Mouse (Mus musculus) cerebral cortex, adult 2 months (tissue): ENCODE results near the gene Zfp598.

Experiments
- WGBS: fragments of 180-500 bp; shearing (Covaris S2); methylation state at CpG from one replicate; pipeline ENCODE4 v1.1.7; 2018; 5-methylcytosine and 5-hydroxymethylcytosine counted together

Gene Zfp598

DNA sequence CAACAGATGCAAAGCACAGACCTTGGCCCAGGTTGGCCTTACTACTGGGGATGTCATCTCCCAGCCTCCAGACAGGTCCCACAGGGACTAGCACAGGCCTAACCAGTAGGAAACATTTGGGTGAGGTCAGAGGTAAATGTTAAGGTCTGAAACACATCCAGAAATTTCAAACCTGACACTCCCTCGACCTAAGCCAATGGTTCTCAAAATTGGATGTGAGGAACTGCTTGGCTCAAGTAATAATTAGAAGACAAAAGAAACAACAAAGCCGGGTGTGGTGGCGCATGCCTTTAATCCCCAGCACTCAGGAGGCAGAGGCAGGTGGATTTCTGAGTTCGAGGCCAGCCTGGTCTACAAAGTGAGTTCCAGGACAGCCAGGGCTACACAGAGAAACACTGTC lies 23.1 kb upstream of the Zfp598 start:
- whole genome bisulfite sequencing = 74% methylated on average over 4 of the region's 4 CpGs

DNA sequence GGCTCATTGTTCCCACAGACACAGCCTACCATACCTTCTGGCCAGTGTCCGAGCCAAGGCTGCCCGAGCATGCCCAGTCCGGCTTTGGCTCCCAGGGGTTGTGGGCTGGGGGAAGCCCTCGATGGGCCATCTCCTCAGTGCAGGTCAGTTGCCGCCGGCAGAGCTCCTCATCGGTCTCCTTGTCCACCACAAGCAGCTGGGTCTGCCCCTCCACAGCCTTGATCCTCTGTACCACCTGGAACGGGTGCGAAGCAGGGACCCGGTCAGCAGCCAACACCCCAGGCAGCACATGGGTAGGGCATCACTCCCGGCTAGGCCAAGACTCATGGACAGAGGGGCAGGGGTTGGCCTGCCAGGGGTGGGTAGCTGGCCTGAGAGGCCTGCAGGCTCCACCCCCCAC lies 22.0 kb upstream of the Zfp598 start:
- WGBS = 74% methylated on average over 11 of the region's 11 CpGs

DNA sequence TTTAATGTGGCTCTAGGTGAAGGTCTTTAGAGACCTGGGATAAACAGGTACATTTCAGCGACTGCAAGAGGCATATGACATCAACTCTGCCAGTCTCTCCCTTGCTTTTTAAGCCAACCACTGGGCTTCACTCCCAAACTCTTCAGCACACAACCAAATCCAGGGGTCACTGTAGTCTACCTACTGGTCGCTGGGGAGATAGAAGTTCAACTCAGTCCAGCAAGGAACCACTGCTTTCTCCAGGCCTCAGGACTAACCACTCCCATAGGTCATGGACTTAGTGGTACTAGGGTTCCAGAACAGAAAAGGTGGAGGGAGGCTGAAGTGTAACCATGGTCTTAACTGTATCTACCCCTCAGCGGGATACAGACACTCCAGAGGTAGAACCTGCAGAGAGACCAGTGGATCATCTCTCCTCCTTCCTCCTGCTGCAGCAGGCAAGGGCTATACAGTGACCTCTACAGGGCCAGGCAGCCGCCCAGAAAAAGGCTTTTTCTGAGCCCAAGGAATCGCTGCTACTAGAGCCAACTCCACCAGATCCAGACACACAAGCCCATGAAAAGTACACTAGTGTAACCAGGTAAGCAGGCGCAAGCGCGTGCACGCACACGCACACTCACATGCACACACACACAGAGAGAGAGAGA lies 20.6 kb upstream of the Zfp598 start:
- WGBS = 63% methylated on average over 10 of the region's 10 CpGs

DNA sequence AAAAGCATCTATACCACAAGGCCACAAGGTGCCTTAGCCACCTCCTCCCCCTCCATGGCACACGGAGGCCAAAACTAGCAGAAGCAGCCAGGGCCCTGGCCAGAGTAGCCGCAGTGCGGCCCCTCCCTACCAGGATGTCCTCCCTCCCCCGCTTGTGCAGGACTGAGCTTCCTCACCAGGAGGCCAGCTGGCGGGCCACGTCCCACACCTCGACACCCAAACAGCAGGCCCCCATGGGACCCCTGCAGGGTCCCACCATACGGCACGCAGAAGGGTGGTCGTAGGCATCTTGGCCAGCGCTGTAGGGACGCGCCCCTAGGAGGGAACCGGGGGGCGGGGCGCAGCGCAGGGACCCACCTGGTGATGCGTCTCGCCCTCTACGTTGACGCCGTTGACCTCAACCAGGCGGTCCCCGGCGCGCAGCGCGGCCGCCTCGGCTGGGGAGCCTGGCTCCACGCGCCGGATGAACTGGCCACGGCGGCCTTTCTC lies 19.9 kb upstream of the Zfp598 start:
- 2% methylated on average over 35 of the region's 35 CpGs for WGBS

DNA sequence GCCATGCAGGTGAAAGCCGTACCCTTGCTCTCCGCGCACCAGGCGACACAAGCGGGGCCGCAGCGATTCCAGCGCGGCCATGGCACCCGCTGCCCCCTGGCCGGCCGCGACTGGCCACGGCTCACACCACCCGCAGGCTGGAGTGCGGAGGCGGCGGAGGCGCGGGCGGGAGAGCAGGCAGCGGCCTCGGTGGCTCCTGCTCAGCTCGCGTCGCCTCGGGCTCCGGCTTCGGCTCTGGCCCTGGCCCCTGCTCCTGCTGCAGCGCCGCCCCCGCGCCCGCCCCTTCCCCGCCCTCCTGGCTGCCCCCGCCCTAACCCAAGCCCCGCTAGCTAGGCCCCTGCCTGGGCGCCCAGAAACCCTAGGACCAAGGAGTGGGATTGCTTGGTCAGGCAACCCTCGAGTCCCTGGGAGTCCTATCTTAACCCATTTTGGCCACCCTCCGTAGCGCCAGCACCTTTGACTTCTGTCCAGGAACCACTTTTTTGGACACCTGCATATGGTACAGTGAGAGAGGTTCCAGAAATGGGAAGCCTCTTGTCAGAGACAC lies 19.3 kb upstream of the Zfp598 start, which contains the start of gene Slc9a3r2:
Gene Slc9a3r2 (minus strand): TSS at position 258 of the 547 bp plus-strand sequence.
- WGBS = 1% methylated on average over 41 of the region's 41 CpGs

DNA sequence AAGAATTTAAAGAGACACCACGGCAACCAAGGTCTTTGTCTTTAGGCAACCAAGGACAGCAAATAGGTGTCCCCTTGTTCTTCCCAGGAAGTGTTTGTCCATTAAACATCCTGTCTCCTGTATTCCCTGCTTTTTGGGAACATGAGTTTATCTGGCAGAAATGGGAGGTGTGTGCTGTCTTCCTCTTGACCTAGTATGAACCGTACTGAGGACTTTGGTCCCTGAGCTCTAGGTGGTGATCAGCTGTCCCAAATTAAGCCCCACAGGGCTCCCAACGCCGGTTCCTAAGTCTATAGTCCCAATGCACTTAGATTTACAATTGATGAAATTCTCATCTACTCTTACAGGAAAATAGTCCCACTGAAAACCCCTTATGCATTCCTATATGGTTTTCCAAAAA lies 18.7 kb upstream of the Zfp598 start:
- 75% methylated on average over 4 of the region's 4 CpGs for WGBS

DNA sequence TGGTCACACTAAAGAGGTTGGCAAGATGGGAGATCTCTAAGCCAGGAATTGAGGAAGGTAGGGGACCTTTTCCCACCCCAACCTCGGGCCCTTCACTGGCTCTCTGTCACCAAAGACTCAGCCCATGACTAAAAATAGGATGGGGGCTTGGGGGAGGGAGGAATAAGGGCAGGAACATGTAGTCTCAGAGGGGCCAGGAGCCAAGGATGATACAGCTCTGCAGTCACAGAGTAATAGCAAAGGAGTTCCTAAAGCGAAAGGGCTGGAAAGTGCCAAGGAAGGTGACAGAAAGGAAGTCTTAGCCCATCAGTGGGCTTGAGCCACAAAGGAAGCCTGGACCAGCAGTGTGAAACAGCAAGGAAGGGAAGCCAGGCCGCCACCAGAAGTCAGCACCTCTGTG lies 17.7 kb upstream of the Zfp598 start:
- 61% methylated on average over 3 of the region's 3 CpGs for WGBS

DNA sequence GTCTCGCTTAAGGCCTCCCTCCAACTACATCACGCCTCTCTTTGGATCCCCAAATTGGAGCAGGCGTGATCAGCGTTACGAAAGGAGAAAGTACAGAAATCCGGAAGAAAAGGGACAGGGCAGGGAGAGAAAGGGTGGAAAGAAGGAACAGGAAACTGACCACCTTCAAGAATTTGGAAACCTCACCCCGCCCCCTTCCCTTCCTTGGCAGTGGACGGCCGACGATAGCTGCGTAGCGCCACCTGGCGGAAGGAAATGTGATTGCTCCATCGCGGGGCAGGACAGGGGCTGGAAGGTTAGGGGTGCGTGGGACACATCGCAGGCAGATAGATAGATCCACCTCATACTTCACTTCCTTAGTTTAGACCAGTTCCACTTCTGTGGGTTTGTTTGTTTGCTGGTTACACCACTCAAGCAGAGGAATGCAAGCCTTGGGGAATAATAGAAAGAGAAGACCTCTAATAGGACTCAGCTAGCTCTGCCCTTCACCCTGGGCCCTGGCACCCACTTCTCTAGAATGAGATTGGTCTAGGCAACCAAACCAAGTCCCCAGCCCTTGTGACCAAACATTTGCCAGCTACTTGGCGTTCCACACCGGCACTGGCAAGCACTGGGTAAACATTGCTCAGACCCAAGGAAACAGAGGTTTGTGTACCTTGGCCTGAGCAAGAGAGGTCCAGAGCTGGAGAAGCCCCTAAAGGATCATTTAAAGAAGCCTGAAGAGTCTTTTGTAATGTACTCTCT lies 15.3 kb upstream of the Zfp598 start:
- WGBS = 8% methylated on average over 19 of the region's 19 CpGs

DNA sequence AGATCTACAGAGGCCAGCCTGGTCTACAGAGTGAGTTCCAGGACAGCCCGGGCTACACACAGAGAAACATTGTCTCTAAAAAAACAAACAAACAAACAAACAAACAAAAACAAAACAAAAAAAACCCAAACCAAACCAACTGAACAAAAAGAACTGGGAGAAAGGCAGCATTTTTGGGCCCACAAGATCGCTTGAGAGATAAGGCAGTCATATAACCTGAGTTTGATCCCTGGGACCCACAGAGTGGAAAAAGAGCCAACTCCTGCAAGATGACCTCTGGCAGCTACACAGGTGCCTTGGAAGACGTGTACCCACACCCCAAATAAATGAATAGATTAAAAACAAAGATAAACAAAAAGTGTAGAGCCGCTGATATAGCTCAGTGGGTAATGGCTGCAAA lies 14.5 kb upstream of the Zfp598 start:
- 85% methylated on average over 4 of the region's 4 CpGs for WGBS

DNA sequence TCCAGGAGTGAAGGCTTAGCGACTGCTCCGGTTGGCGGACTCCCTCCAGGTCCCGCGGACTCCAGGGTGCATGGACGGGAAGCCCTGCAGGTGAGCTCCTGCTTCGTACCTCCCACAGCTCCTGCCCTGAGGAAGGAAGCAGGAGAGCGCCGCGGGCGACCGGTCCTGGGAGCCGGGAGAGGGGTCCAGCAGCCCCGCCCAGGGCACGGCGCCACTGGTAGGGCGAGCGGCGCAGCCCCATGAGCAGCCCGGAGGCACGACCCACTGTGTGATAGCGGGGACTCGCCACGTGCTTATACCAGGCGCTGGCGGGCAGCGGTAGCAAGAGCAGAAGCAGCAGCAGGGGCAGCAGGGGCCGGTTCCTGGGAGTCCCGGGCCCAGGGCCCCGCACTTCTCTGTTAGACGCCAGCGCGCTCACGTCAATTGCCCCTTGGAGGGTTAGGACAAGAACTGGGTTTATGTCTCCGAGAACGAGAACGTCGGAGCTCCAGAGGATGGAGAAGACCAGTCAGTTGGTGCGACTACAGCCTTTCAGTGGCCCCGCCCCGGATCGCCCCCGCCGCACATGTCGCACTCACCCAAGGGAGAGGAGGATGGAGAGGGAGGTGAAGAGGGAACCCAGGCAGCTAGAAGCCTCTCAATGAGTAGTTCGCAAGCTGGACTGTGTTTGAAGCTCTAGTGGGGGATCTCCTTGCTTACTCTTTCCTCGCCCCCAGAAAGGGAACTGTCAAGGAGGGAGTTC lies 11.3 kb upstream of the Zfp598 start, which contains the start of gene Npw:
Gene Npw (minus strand): TSS at position 441 of the 742 bp plus-strand sequence.
- WGBS = 5% methylated on average over 47 of the region's 47 CpGs

DNA sequence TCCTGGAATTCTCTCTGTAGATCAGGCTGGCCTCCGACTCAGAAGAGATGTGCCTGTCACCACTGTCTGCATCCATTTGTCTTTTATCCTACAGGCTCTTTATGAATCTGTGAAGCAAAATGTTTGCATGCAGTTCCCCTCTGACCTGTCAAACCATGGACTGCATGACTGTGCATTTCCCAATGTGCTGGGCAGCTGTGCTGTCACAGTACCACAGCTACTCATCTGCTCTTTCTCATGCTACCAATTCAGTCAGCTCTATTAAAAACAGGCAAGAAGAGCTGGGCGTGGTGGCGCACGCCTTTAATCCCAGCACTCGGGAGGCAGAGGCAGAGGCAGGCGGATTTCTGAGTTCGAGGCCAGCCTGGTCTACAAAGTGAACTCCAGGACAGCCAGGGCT lies 2.5 kb upstream of the Zfp598 start:
- WGBS = 78% methylated on average over 7 of the region's 7 CpGs

DNA sequence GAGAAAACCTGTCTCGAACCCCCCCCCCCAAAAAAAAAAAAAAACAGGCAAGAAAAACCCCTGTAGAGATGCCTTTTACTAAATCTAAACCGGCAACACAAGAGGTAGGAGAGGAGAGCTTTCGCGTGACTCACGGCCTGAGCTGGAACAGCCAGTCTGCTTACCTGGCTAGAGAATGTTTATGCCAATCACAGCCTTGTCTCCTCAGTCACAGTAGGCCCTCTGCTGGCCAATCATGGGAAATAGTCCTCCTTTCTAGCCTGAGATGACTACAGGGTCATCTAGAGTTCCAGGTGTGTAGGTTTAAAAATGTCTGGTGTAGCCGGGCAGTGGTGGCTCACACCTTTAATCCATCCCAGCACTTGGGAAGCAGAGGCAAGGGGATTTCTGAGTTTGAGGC lies 2.1 kb upstream of the Zfp598 start:
- WGBS = 19% methylated on average over 6 of the region's 6 CpGs

DNA sequence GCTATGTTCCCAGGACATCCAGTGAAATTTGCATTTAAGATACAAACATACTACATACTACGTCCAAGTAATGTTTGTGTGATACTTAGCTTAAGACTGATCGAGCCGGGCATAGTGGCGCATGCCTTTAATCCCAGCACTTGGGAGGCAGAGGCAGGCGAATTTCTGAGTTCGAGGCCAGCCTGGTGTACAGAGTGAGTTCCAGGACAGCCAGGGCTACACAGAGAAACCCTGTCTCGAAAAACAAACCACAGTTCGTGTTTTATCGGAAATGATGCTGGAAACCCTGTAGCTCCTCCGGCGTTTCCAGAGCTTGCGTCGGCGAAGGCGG lies 308 bp upstream of the Zfp598 start:
- 7% methylated on average over 15 of the region's 15 CpGs for WGBS

DNA sequence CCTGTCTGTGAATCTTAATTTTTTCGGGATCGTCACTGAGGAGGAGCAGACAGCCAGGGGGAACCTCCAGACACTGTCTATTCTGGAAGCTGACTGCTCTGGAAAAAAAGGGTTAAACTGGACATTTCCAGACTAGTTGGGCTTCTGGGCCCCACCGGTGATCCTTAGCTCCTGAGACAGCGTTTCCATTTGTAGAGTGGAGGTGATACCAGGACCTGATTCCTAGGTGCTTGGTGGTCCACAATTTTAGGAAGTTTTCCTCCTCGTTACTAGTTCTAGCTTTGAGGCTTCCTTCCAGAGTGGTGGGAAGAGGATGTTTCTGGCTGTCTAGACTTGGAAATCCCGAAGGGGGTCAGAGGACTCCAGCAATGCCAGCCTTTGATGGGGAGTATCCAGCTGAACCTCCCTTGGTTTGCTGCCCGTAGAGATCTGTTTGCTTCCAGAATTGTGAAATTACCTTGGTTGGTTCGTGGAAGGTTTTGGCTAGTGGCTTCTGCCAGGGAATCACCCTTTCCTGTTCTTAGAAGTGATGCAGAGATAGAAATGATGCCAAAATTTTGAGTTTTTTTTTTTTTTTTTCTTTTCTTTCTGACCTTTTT lies 858 bp downstream of the Zfp598 start:
- 5% methylated on average over 8 of the region's 8 CpGs for WGBS

DNA sequence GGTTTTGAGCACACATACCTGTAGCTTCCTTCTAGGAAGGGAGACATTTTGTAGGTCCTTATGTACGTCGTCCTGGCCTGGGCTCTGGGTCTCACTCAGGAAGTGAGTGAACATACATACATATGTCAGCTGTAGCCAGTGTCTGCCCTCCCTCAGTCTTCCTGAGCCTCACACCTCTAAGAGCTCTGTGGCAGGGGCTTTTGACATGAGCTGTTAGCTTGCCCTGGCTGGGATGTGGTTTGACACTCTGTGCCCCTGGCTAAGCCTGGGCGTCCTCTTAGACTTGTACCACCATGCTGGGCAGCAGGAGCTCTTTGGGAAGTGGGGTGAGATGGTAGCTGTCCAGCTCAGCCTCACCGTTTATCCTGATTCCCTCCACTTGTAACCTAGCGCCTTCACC lies 1.9 kb downstream of the Zfp598 start:
- 73% methylated on average over 5 of the region's 5 CpGs for WGBS

DNA sequence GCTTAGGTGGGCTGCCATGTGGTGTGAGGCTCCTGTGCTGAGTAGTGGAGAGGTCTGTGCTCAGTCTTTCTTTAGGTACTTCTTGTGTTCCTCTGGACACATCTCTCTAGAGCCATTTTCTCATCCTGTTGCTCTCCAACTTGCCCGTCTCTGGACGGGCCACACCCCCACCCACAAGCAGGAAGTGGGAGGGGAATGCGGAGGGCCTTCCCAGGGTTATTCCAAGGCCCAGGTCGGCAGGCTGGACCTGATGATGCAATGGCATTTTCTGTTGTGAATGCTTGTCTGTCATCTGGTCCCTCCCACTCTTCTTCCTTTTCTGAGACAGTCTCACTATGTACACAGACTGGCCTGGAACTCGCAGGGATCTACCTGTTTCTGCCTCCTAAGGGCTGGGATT lies 2.7 kb downstream of the Zfp598 start:
- WGBS = 27% methylated on average over 5 of the region's 5 CpGs

DNA sequence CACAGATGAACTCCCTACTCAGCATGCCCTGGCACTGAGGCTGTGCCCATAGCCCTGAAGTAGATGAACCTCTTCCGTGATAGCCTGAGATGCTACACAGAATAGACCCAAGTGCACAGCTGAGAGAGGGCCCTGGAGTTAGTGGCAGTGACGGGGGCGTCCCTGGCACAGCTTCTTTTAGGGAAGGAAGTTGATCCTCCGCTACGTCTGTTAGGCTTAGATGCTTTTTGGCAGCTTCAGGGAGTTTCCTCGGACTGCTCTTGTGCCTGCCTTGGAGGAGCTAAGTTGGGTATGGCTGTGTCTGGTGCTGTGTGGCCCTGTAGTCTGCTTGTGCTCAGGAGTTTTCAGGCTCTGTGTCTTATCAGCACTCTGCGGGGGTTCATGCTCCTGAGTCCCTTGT lies 4.8 kb downstream of the Zfp598 start:
- 31% methylated on average over 7 of the region's 7 CpGs for WGBS

DNA sequence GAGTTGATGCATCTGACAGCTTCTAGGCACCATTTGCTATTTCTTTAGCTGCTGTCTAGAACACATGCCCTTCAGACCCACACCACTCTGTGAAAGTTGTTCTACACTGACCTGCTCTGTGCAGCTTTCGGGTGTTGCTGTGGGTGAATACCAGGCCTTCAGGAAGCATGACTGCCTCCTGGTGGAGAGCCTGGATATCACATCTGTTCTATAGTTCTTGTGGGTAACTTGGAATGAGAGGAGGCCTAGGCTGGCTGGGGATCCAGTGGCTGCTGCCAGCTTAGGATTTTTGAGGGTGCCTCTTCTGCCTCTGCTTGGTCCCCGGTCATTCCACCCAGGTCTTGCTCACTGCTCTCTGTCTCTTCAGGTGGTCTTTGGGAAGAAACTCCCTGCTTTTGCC lies 6.7 kb downstream of the Zfp598 start:
- WGBS = 50% methylated on average over 2 of the region's 2 CpGs

DNA sequence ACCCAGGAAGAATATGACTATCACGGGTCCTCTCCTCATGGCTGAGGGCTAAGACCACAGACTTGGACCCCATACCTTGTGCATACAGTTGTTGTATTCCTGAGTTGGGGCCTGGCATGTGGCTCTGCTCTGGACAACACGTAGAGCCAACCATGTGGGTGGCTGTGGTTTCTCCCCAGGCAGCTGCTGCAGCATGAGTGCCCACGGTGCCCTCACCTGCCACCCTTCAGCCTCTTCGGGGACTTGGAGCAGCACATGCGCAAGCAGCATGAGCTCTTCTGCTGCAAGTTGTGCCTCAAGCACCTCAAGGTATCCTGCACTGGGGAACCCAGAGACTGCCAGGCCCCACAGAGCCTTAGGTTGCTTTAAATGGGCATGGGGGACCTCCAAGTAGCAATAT lies 7.4 kb downstream of the Zfp598 start:
- 89% methylated on average over 5 of the region's 5 CpGs for WGBS

DNA sequence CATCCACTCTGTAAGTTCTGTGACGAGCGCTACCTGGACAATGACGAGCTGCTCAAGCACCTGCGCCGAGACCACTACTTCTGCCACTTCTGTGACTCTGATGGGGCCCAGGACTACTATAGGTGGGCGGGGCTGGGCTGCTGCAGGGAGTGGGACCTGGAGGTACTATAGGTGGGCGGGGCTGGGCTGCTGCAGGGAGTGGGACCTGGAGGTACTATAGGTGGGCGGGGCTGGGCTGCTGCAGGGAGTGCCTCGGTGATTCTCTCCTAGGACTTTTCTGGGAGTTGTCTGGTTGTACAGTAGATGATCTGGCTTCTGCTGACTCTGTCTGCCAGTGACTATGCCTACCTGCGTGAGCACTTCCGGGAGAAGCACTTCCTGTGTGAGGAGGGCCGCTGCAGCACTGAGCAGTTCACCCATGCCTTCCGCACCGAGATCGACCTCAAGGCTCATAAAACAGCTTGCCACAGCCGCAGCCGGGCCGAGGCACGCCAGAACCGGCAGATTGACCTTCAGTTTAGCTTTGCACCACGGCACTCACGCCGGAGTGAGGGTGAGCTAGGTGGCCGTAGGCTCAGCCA lies 8.1 kb downstream of the Zfp598 start:
- WGBS = 95% methylated on average over 24 of the region's 24 CpGs

DNA sequence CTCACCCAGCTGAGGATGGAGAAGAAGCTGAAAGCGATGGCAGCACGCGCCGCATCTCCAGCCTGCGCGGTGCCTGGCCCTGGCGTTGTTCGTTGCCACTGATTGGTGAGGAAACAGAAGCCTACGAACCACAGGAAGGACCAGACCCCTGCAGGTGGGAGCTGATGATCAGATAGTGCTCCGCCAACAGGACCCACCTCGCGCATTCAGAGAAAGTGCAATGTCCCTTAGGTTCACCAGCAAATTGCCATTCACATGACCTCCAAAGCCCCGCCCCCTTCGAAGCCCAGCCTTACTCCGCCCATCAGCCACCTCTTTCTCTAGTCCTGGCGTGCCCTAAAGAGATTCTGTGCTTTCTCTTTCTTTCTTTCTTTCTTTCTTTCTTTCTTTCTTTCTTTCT lies 17.0 kb downstream of the Zfp598 start:
- 43% methylated on average over 16 of the region's 16 CpGs for WGBS

DNA sequence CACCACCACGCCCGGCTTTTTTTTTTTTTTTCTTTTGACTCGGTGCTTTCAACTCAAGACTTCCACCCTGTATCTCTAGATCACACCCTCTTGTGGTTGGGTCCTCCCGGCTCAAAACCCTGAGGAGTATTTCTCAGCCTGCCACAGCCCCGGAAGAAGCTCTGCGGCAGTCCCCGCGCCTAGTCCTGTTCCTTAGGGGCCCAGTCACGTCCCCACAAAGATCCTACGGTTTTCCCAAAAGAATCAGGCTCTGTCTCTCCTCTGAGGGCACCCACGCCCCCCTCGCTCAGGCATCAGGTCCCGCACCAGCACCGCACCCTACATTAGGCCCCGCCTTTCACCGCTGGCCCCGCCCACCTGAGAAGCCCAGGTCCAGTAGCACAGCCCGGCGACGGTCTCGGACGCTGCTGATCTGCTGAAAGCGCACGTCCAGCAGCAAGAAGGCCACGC lies 17.7 kb downstream of the Zfp598 start:
- 7% methylated on average over 25 of the region's 25 CpGs for WGBS
